Mouse (Mus musculus): ENCODE measurements at regions not wholly inside any gene's neighbourhood (a gene's known extent, or its start where the extent isn't known, plus 50 kb on each side); places are given as distances from the start of the nearest gene placed in this dataset.

DNA sequence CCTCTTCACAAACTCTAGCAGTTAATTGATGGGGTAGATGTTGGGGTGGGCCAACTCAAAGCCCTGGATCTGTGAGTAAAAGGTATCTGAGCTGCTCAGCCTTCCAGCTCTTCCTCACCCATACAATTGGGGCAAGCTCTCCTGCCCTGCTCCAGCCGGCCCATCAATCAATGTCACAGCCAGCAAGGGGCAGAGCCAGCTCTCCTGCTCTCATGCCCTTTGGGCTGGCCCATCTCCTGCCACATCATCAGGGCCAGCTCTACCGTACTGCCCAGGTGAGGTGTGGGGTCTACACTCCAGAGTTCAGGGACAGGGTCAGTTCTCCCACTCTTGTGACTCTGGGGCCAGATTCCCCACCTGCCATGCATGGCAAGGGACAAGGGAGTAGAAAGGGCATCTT lies 107.3 kb upstream of the 4930583I09Rik start:
- no peak overlapping the region for H3K27ac ChIP-seq
- no peak for ATAC-seq (ENCODE audit: borderline replicate concordance, extremely low read depth, low FRiP score, low TSS enrichment)
- no peak overlapping the region for H3K4me2 ChIP-seq
- 36% methylated on average over 2 of the region's 2 CpGs for WGBS
- H3K4me1 ChIP-seq = no peaks in the 10 kb centered on the region
- H3K27me3 ChIP-seq = no peaks in the 10 kb centered on the region
- no peak overlapping the region for H3K4me3 ChIP-seq
- no peaks in the 10 kb centered on the region for H3K9me3 ChIP-seq
- H3K9ac ChIP-seq = no peak overlapping the region
- no peaks in the 10 kb centered on the region for H3K36me3 ChIP-seq

- H3K27ac ChIP-seq = no peak overlapping the region
- no peak for ATAC-seq (ENCODE audit: borderline replicate concordance, extremely low read depth, low FRiP score, low TSS enrichment)
- H3K9me3 ChIP-seq = no peaks in the 10 kb centered on the region
- no peaks in the 10 kb centered on the region for H3K27me3 ChIP-seq
- no peaks in the 10 kb centered on the region for H3K4me1 ChIP-seq
- no peak overlapping the region for H3K4me2 ChIP-seq
- H3K9ac ChIP-seq = no peak overlapping the region
- no peaks in the 10 kb centered on the region for H3K36me3 ChIP-seq
- no peak overlapping the region for H3K4me3 ChIP-seq
- 89% methylated on average over 6 of the region's 6 CpGs for WGBS
Observed at GRCm38 (mm10) chr17:64941555-64941954, 105.7 kb upstream of the 4930583I09Rik start.

DNA sequence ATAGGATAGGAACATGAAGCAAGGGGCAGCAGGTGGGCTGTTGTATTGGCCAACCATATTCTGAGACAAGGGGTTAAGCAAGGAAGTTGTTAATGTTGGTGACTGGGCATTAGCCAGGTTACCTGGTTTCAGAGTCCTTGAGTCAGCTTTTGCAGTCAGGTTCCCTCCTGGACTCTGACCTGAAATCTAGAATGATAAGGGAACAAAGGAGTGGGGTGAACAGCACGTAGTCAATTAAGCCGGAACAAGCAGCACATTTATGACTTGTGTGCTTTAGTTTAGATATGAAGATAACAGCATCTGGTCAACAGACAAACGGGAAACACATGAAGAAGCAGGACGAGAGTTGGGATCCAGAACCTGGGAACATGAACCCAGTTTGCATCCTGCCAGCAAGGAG lies 99.8 kb upstream of the 4930583I09Rik start:
- WGBS = 56% methylated on average over 4 of the region's 4 CpGs
- no peaks in the 10 kb centered on the region for H3K4me1 ChIP-seq
- no peak for ATAC-seq (ENCODE audit: borderline replicate concordance, extremely low read depth, low FRiP score, low TSS enrichment)
- H3K4me2 ChIP-seq = no peak overlapping the region
- H3K9me3 ChIP-seq = no peaks in the 10 kb centered on the region
- H3K4me3 ChIP-seq = no peak overlapping the region
- H3K36me3 ChIP-seq = no peaks in the 10 kb centered on the region
- no peak overlapping the region for H3K27ac ChIP-seq
- H3K27me3 ChIP-seq = no peaks in the 10 kb centered on the region
- H3K9ac ChIP-seq = no peak overlapping the region

DNA sequence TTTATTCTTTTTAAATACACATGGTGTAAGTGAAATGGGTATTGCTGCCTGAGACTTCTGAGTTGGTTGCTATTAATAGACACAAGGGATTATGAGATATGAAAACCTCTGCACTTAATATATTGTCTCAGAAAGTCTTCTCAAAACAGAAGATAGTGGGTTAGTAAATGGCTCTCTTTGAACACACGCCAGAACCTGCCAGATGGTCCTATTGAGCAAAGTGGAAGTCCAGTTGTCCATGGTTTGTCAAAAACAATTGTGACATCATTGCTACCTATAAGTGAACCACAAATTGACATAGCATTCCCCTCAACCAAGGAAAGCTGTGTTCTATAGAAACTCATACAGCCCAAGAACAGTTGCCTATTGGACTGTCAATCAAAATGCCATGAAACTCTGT lies 98.5 kb upstream of the 4930583I09Rik start:
- no peak overlapping the region for H3K9ac ChIP-seq
- H3K27ac ChIP-seq = no peak overlapping the region
- H3K4me2 ChIP-seq = no peak overlapping the region
- no peaks in the 10 kb centered on the region for H3K27me3 ChIP-seq
- no peaks in the 10 kb centered on the region for H3K36me3 ChIP-seq
- no peaks in the 10 kb centered on the region for H3K9me3 ChIP-seq
- 84% methylated on average over 1 of the region's 1 CpGs for WGBS
- no peaks in the 10 kb centered on the region for H3K4me1 ChIP-seq
- no peak overlapping the region for H3K4me3 ChIP-seq
- ATAC-seq (ENCODE audit: borderline replicate concordance, extremely low read depth, low FRiP score, low TSS enrichment) = no peak

- Histone ChIP-seq H3K27ac (no peak overlapping the region), H3K4me3 (no peak overlapping the region), H3K9ac (no peak overlapping the region), H3K4me1 (no peaks in the 10 kb centered on the region), H3K4me2 (no peak overlapping the region), H3K9me3 (no peaks in the 10 kb centered on the region), H3K27me3 (no peaks in the 10 kb centered on the region), H3K36me3 (no peaks in the 10 kb centered on the region)
- 58% methylated on average over 7 of the region's 7 CpGs for WGBS
- no peak for ATAC-seq (ENCODE audit: borderline replicate concordance, extremely low read depth, low FRiP score, low TSS enrichment)
Observed at GRCm38 (mm10) chr17:64930816-64931428, 95.1 kb upstream of the 4930583I09Rik start.

DNA sequence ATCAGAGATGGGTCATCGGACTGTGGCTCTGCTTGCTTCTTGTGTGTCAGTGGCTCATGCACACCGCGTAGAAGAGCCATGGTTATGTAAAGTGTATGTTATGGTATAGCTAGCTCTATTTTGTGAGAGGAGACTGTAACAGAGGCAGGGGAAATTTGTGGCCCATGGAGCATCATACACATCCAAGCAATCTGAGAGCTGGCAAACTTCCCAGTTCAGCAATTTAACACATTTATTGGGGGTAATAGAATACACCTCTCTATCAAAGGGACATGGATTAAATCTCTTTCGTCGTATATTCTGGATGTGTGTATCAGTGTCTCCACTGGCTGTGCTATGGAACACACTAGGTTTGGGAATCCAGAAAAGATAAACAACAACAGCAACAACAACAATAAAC lies 87.9 kb upstream of the 4930583I09Rik start:
- Histone ChIP-seq H3K27ac (no peak overlapping the region), H3K27me3 (no peaks in the 10 kb centered on the region), H3K9me3 (no peaks in the 10 kb centered on the region), H3K36me3 (no peaks in the 10 kb centered on the region), H3K4me2 (no peak overlapping the region), H3K4me1 (no peaks in the 10 kb centered on the region), H3K9ac (no peak overlapping the region), H3K4me3 (no peak overlapping the region)
- no peak for ATAC-seq (ENCODE audit: borderline replicate concordance, extremely low read depth, low FRiP score, low TSS enrichment)
- WGBS = 54% methylated on average over 5 of the region's 5 CpGs

GRCm38 (mm10) chr17:64922235-64922634 lies 86.4 kb upstream of the 4930583I09Rik start:
- no peaks in the 10 kb centered on the region for H3K27me3 ChIP-seq
- H3K36me3 ChIP-seq = no peaks in the 10 kb centered on the region
- H3K27ac ChIP-seq = no peak overlapping the region
- WGBS = 54% methylated on average over 4 of the region's 4 CpGs
- H3K4me3 ChIP-seq = no peak overlapping the region
- H3K4me1 ChIP-seq = no peaks in the 10 kb centered on the region
- H3K9me3 ChIP-seq = no peaks in the 10 kb centered on the region
- no peak overlapping the region for H3K4me2 ChIP-seq
- H3K9ac ChIP-seq = no peak overlapping the region
- ATAC-seq (ENCODE audit: borderline replicate concordance, extremely low read depth, low FRiP score, low TSS enrichment) = no peak

DNA sequence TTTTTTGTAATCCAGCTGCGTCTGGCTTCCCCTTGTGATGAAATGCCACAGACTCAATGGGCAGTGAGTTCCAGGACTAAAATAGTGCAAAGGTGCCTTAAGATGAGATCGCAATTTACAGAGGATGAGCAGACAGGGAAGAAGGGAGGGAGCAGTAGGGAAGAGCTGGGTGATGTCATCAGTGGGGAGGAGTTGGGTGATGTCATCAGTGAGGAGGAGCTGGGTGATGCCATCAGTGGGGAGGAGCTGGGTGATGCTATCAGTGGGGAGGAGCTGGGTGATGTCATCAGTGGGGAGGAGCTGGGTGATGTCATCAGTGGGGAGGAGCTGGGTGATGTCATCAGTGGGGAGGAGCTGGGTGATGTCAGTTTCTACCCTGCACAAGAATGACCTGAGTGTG lies 84.4 kb upstream of the 4930583I09Rik start:
- H3K27me3 ChIP-seq = no peaks in the 10 kb centered on the region
- no peak for ATAC-seq (ENCODE audit: borderline replicate concordance, extremely low read depth, low FRiP score, low TSS enrichment)
- H3K9me3 ChIP-seq = no peaks in the 10 kb centered on the region
- H3K4me2 ChIP-seq = no peak overlapping the region
- no peak overlapping the region for H3K27ac ChIP-seq
- H3K4me1 ChIP-seq = peaks cover 9% of the 10 kb centered on the region
- H3K36me3 ChIP-seq = no peaks in the 10 kb centered on the region
- 68% methylated on average over 2 of the region's 2 CpGs for WGBS
- no peak overlapping the region for H3K4me3 ChIP-seq
- H3K9ac ChIP-seq = no peak overlapping the region

DNA sequence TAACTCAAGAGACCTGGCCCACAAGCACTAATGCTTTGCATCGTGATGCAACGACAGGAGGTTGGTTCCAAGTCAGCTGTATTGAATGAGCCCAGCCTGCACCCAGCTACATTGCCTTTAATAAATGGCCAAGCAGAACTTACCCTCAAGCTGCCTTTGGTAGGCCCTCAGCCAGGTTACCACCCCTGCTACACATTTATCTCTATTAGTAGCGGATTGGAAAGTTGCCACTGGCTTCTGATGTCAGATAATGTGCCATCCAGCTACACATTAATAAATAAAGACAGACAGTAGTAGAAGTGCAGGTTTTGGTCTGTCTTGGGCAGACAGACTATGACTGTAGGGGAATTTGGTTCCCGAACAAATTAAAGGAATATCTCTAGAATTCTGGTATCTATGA lies 82.0 kb upstream of the 4930583I09Rik start:
- H3K27me3 ChIP-seq = no peaks in the 10 kb centered on the region
- H3K4me1 ChIP-seq = peaks cover 22% of the 10 kb centered on the region
- H3K4me3 ChIP-seq = no peak overlapping the region
- ATAC-seq (ENCODE audit: borderline replicate concordance, extremely low read depth, low FRiP score, low TSS enrichment) = no peak
- H3K4me2 ChIP-seq = no peak overlapping the region
- no peak overlapping the region for H3K9ac ChIP-seq
- H3K9me3 ChIP-seq = no peaks in the 10 kb centered on the region
- no peak overlapping the region for H3K27ac ChIP-seq
- 75% methylated on average over 4 of the region's 4 CpGs for WGBS
- H3K36me3 ChIP-seq = no peaks in the 10 kb centered on the region

- Histone ChIP-seq H3K9ac (no peak overlapping the region), H3K4me3 (no peak overlapping the region), H3K9me3 (no peaks in the 10 kb centered on the region), H3K27ac (no peak overlapping the region), H3K4me1 (peaks cover 22% of the 10 kb centered on the region), H3K4me2 (no peak overlapping the region), H3K27me3 (no peaks in the 10 kb centered on the region), H3K36me3 (no peaks in the 10 kb centered on the region)
- WGBS = 71% methylated on average over 6 of the region's 6 CpGs
- no peak for ATAC-seq (ENCODE audit: borderline replicate concordance, extremely low read depth, low FRiP score, low TSS enrichment)
Observed at GRCm38 (mm10) chr17:64916657-64917056, 80.8 kb upstream of the 4930583I09Rik start.

DNA sequence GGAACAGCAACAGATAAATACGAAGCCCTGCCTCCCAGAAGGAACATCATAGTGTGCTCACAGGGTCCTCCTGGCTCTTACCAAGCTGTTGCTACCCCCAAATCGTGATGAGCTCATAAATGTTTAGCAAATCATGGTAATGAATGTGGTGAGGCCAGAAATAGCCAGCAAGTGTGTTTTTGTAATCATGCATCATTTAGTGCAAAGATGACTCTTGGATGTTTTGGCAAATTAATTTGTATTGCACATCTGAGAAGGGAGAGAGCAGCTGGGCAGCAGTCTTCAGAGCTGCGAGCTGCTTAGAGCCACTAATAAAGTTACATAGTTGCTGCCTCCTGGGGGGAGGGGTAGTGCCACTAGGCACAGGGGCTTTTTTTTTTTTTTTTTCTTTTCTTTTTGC lies 79.8 kb upstream of the 4930583I09Rik start:
- Histone ChIP-seq H3K36me3 (no peaks in the 10 kb centered on the region), H3K4me2 (no peak overlapping the region), H3K9ac (no peak overlapping the region), H3K4me1 (peaks cover 22% of the 10 kb centered on the region), H3K27ac (no peak overlapping the region), H3K9me3 (no peaks in the 10 kb centered on the region), H3K27me3 (no peaks in the 10 kb centered on the region), H3K4me3 (no peak overlapping the region)
- WGBS = 36% methylated on average over 3 of the region's 3 CpGs
- ATAC-seq (ENCODE audit: borderline replicate concordance, extremely low read depth, low FRiP score, low TSS enrichment) = peak; percentile 60; the same call in 1 of the 2 replicates

GRCm38 (mm10) chr17:64915025-64915424 lies 79.2 kb upstream of the 4930583I09Rik start:
- H3K27me3 ChIP-seq = no peaks in the 10 kb centered on the region
- no peak overlapping the region for H3K9ac ChIP-seq
- H3K4me2 ChIP-seq = no peak overlapping the region
- no peaks in the 10 kb centered on the region for H3K36me3 ChIP-seq
- ATAC-seq (ENCODE audit: borderline replicate concordance, extremely low read depth, low FRiP score, low TSS enrichment) = no peak
- no peak overlapping the region for H3K4me3 ChIP-seq
- no peaks in the 10 kb centered on the region for H3K9me3 ChIP-seq
- WGBS = 42% methylated on average over 4 of the region's 4 CpGs
- no peak overlapping the region for H3K27ac ChIP-seq
- H3K4me1 ChIP-seq = peaks cover 22% of the 10 kb centered on the region

DNA sequence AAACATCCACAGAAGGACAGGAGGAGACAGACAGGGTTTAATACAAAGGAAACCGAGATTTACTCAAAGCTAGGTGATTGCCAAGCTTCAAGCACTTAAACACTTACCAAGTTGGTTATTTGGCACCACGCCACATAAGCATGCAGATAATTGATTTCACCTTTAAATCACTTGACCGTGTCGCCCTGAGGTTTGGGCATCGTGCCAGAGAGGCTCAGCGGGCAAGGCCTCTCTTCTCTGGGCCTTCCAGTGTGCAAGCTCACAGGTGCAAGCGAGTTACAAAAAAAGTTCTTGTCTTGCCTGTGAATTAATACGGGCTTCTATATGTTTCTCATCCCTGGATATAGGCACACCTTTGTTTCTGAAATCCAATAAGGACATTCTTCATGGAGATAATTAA lies 78.4 kb upstream of the 4930583I09Rik start:
- 28% methylated on average over 8 of the region's 8 CpGs for WGBS
- H3K27ac ChIP-seq = no peak overlapping the region
- H3K36me3 ChIP-seq = no peaks in the 10 kb centered on the region
- no peaks in the 10 kb centered on the region for H3K9me3 ChIP-seq
- H3K4me3 ChIP-seq = no peak overlapping the region
- no peak overlapping the region for H3K4me2 ChIP-seq
- ATAC-seq (ENCODE audit: borderline replicate concordance, extremely low read depth, low FRiP score, low TSS enrichment) = peak; percentile 53; the same call in 1 of the 2 replicates
- H3K27me3 ChIP-seq = no peaks in the 10 kb centered on the region
- H3K4me1 ChIP-seq = peaks cover 22% of the 10 kb centered on the region
- H3K9ac ChIP-seq = no peak overlapping the region

Measured in lung, embryonic 15.5 days (tissue).